ENCODE assay signal across 35 mouse cellular contexts in the genomic region with DNA sequence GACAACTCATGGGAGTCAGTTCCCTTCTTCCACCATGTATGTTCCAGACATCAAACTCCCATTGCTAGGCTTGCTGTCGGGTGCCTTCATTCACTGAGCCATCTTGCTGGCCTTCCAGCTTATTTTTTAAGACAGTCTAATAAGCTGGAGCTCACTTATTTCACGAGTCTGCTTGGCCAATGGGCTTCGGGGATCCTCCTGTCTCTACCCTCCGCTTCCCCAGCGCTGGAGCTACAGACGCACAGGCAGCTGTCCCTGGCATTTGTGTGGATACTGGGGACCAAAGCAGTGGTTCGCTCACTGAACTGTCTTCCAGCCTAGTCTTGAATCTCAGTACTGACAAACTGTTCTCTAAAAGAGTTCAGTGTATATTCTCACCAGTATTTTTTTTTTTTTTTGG.
"Had no signal": no experiment of that assay in that cellular context is flagged by ENCODE, and none has a peak within 500 bp of the region (broad histone marks: within the 10 kb centered on the region; RNA-seq: fewer than 3 reads in every experiment).

No protein-coding gene starts in this region.

- H3K27me3 ChIP-seq: heart, embryonic 12.5 days; heart, embryonic 13.5 days; heart, embryonic 15.5 days; hindbrain, embryonic 12.5 days; hindbrain, embryonic 13.5 days; hindbrain, embryonic 15.5 days; intestine, embryonic 15.5 days; kidney, embryonic 15.5 days had no signal

- H3K9ac ChIP-seq: heart, embryonic 12.5 days; heart, embryonic 13.5 days; heart, embryonic 15.5 days; hindbrain, embryonic 12.5 days; hindbrain, embryonic 13.5 days; hindbrain, embryonic 14.5 days; hindbrain, embryonic 15.5 days; intestine, embryonic 15.5 days; kidney, embryonic 15.5 days had no signal

- H3K4me2 ChIP-seq: heart, embryonic 11.5 days; heart, embryonic 12.5 days; heart, embryonic 13.5 days; heart, embryonic 15.5 days; hindbrain, embryonic 12.5 days; hindbrain, embryonic 13.5 days; hindbrain, embryonic 14.5 days; hindbrain, embryonic 15.5 days; intestine, embryonic 15.5 days; kidney, embryonic 15.5 days had no signal

- H3K4me3 ChIP-seq: heart, adult 2 months; heart, embryonic 10.5 days; heart, embryonic 12.5 days; heart, embryonic 13.5 days; heart, embryonic 15.5 days; hindbrain, embryonic 10.5 days; hindbrain, embryonic 12.5 days; hindbrain, embryonic 13.5 days; hindbrain, embryonic 15.5 days; intestine, embryonic 15.5 days; kidney, embryonic 15.5 days; layer of hippocampus, adult 2 months had no signal

- H3K9me3 ChIP-seq: heart, embryonic 10.5 days; heart, embryonic 12.5 days; heart, embryonic 13.5 days; heart, embryonic 15.5 days; hindbrain, embryonic 10.5 days; hindbrain, embryonic 12.5 days; hindbrain, embryonic 13.5 days; hindbrain, embryonic 15.5 days; intestine, embryonic 15.5 days; kidney, embryonic 15.5 days had no signal

- ATAC-seq: hindbrain, embryonic 16.5 days; hindbrain, postnatal 0 days; inflammation-experienced regulatory T-cells, adult 6 months; intestine, embryonic 15.5 days; intestine, embryonic 16.5 days; intestine, postnatal 0 days had no signal

- DNase-seq: heart, adult 2 months; heart, postnatal 10 days; heart, postnatal 36 days; heart, postnatal 4 days; kidney, adult 11 months; kidney, adult 18-20 months; kidney, adult 2 months; kidney, adult 8-10 months; kidney, adult 9 months; kidney, postnatal 10 days; kidney, postnatal 14 days; kidney, postnatal 25 days; kidney, postnatal 36 days; kidney, postnatal 4 days; layer of hippocampus, adult 9-11 months; layer of hippocampus, postnatal 36 days had no signal

- H3K27ac ChIP-seq: heart, adult 2 months; heart, embryonic 10.5 days; heart, embryonic 13.5 days; heart, embryonic 15.5 days; hindbrain, embryonic 10.5 days; hindbrain, embryonic 12.5 days; hindbrain, embryonic 13.5 days; hindbrain, embryonic 14.5 days; hindbrain, embryonic 15.5 days; hindbrain, postnatal 0 days; intestine, embryonic 15.5 days; kidney, embryonic 15.5 days; kidney, postnatal 0 days; layer of hippocampus, adult 2 months had no signal
